Mouse (Mus musculus): ENCODE results near the gene Acbd6.

Acbd6 gene

DNA sequence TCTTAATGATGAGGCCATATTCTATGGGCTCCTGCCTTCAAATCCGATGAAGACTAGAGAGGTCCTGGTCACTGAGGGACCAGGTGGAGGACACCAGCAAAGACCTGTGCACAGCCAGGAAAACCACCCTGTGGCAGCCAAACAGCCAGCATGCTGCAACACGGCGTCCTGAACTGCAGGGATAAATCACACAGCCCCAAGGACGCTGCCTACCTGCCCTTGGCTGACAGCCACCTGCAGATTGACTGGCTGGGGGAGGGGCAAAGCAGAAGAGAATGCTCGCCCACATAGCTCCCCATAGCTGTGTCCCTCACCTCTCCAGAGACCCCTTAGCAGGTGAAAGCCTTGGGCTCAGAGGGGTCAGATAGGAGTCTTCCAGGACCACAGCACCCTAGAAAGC, 162.1 kb downstream of the Acbd6 start:
- DNase-seq (ENCODE audit: low read depth in 1 of 2, low spot score in 2 of 2), result no peak

DNA sequence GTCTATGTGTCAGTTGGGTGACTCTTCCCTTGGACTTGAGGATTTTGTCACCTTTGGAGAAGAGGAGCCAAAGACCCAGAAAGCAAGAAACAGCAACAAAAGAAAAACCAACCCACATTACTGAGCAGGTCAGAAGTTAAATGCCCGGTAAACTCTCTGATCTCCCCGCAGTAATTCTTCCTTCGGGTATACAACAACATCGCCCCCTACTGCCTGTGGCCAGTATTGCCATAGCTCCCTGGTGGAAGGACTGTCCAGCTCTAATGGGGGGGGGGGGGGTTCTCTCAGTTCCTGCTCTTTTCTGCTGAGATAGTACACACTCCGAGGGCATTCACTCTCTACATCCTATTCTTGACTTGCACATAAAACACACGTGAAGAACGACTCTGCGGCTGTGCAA, 163.5 kb downstream of the Acbd6 start:
- no peak for DNase-seq (ENCODE audit: low read depth in 1 of 2, low spot score in 2 of 2)

DNA sequence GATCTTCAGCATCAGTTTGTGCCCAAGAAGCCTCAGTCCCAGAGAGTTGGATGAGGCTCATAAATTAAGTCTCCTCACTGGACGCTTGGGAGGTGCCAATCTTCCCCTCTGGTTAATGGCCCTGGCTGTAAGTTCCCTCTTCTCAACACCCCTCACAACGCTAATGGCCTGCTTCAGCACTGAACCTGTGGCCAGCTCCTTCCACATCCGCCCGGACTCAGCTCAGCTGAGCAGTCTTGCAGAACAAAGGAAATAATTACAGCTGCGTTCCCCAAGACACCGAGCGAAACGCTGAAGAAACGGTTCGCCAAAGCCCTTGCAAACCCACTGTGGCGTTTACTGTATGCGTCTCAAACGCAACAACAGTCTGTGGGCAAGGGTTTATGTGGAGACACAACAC, 164.3 kb downstream of the Acbd6 start:
- DNase-seq (ENCODE audit: low read depth in 1 of 2, low spot score in 2 of 2), result no peak

DNA sequence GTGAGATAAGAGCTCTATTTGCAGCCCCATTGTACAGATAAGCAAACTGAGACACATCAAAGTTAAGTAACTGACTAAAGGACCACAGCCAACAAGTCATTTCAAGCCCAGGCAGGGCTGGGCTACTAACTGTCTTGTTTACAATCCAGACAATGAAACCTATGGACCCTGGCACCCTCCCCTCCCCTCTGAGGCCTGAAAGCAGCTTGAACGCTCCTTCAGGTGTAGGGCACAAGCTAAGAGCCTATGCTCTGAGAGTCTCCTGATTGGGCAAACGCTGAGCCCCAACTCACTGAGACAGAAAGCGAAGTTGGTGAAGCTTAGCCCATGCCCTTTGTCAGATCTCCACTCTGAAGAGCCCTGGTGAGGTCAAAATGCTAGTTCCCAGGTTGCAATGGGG, 166.4 kb downstream of the Acbd6 start:
- DNase-seq (ENCODE audit: low read depth in 1 of 2, low spot score in 2 of 2), result no peak

DNA sequence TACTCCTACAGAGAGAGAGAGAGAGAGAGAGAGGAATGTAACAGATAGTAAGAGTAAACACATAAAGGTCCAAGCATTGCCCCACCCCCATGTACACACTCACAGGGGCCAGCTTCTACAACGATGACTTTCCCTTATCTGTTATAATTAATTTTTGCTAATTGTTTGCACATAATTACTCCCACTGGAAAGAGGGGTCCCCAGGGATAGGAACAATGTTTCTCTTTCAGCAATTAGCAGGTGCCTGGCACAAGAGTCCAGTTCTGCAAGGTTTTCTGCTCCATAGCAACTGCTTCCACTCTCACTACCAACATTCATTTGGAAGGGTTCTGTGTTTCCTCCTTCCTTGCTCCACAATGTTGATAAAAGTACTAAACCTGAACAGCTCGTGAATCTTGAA, 168.0 kb downstream of the Acbd6 start:
- no peak for DNase-seq (ENCODE audit: low read depth in 1 of 2, low spot score in 2 of 2)

DNA sequence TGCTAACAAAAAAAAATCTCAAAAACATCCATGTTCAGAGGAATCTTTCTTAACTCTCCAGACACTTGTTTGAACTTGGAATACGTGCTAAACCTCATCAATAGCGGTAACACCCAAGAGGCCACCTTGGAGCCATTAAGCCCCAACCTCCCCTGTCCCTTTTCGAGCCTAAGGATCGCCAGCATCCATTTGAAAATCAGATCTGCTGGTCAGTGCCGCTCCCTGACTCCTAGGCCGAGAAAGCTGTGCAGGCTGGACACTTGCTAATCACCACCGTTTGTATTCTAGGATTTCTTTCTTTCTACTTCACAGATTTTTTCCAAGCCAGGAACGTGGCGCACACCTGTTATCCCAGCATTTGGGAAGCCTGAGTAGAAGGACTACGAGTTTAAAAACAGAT, 169.9 kb downstream of the Acbd6 start:
- no peak for DNase-seq (ENCODE audit: low read depth in 1 of 2, low spot score in 2 of 2)

DNA sequence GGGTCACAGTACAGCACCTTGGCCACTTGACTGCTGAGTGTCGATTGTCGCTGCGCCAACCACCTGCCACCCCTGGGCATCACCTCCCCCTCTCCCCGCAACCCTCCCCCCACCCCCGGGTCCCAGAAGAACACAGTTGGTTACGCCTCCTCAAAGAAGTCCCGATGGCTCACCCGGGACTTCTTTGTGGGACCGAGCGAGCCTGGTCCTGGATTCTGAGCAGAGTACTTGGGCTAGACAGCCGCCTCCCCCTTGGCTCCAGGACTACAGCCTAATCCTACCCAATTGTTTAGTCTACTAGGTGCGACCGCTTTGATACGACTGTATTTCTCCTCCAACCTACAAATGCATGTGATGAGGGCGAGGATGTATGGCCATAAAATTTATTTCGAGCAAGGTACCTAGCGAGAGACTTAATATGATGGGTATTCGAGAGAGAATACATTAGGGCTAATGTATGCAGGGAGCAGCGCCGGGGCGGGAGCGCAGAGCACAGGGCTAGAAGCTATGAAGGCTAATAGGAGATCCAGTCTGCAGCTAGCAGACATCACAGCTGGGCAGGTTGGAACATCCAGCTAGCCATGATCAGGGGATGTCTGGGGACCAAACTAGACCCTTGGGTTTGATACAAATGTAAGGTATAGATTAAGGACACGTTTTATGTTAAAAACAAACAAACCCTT, 171.3 kb downstream of the Acbd6 start:
- no peak for DNase-seq (ENCODE audit: low read depth in 1 of 2, low spot score in 2 of 2)

DNA sequence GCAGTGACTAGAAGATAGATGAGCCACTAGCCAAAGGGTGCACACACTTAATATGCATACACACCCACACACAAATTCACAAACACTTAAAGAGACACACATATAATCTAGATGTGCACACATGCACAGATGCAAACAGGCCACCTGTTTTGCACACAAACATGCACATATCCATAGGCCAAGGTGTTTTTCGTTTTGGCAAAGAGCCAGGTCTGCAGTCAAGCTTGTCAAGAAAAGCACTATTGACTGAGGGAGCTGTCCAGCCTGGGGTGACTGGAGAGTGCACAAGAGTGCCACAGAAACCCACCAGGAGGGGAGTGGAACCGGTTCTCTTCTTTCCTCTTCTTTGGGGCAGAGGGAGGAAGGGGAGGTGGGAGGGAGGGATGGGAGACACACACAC, 173.2 kb downstream of the Acbd6 start:
- no peak for DNase-seq (ENCODE audit: low read depth in 1 of 2, low spot score in 2 of 2)

DNA sequence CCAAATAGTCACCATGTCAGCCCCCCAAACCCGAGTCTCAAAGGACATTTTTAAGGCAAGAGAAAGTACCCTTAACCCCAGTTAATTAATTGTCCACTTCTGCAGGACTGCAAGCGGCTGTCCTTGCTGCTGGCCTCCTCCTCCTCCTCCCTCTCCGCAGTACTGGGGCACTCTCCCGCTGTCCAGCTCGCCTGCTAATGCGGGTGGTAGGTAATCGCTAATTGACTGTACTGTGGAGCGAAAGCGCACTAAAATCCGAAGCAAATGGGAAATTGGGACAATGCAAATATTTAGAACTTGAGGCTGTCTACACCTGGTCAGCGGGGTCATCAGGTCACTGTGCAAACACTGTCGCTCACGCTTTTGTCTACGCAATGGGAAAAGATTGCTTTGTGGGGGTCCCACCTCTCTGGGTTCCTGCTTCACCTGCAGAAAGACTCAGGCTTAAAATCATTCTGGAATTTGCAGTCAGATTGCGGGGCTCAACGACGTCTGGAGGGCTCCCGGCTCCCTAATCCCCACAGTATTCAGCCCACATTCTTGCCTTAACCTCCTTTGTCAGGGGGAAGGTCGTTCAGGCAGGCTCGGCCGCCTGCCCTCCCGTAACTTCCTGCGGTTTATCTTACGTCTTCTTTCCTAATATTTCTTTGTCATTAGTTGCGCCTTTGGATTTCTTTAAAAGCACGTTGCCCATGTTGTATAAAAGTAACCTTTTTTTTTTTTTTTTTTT, 178.3 kb downstream of the Acbd6 start:
- DNase-seq (ENCODE audit: low read depth in 1 of 2, low spot score in 2 of 2), result no peak

DNA sequence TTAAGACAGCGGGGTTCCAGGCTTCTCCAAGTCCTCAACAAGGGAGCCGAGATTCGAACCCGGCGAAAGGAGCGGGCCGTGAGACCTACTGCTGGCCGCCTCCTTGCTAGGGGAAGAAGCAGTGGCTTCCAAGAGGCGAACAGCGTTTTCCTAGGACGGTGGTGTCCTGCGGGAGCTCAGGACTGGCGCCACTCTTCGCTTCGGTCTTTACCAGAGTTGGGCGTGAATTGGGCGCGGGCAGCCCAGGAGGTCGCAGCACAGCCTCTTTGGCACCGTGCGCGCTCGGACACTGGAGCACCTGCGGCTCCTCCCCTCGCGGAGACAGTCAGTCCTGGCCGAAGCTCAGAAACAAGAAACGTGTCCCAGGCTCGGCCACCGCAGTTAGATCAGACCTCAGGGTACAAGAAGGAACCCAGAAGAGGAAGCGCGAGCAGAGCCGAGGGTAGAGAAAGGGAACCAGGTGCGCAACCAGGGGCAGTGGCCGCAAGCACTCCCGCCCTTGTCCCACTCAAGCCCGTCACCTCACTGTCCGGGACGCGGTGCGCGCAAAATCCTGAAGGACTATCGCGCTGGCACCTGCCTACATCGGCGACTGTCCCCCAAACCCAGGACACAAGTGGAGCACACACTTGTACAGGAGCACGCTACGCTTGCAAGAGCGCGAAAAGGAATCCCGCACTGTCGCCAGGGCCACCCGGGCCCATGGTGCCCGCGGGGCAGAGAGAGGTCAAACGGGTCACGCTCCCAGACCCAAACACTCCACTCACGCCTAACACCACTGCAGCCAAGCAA, 179.3 kb downstream of the Acbd6 start:
- no peak for DNase-seq (ENCODE audit: low read depth in 1 of 2, low spot score in 2 of 2)

DNA sequence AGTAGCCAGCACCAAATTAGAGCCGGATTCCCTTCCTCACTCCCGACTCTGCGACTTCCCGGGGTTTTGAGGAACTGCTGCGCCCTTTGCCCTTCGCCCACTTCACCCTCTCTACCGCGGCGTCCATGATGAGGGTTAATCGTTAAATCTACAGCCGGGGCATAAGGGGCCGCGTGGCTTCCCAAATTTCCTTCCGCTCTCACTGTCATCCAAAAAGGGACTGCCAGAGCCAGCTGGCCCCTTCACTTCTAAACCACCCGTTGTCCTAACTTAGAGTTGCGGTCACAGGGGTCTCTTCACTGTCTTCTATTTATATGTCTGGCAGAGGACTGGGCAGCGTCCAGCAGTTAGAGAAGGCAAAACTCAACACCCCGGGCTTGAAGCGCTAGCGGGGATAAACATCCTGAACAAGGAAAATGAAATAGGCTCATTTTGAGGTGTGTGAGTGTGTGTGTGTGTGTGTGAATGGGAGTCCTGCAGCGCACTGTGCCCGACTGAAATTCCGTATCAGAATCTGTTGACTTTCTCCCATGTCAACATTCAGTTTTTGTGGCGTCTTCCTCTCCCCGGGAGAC, 180.0 kb downstream of the Acbd6 start:
- DNase-seq (ENCODE audit: low read depth in 1 of 2, low spot score in 2 of 2), result no peak
